Mouse (Mus musculus) hindbrain, embryonic 14.5 days (tissue): ENCODE data around the gene Exd1. TPM values are rescaled to one million over a fixed set of nuclear protein-coding genes. Genes with fewer than 3 reads are reported as not detected.

ENCODE experiments used
- ATAC-seq: fragments of 200-750 bp; cut with Nextera tagmentation; 2 replicates; pipeline ENCODE4 v1.8.0; 2017; ENCODE audit warnings: moderate number of reproducible peaks, mild to moderate bottlenecking, moderate TSS enrichment, moderate library complexity; ENCODE audit not compliant: low FRiP score
- DNase-seq: peaks from one replicate; pipeline ENCODE4 v3.0.0-alpha.2; 2015; ENCODE audit warnings: low spot score
- H3K27ac ChIP-seq: fragments of 300-500 bp; sonication (generic); 2 replicates; pipeline ENCODE4 v1.5.1; 2014; ENCODE audit warnings: mild to moderate bottlenecking, moderate library complexity
- H3K27me3 ChIP-seq: fragments of 300-500 bp; sonication (generic); 2 replicates; pipeline ENCODE4 v1.6.1; 2014; ENCODE audit warnings: mild to moderate bottlenecking, low read length, mixed read lengths; ENCODE audit not compliant: control insufficient read depth, insufficient read depth
- H3K36me3 ChIP-seq: fragments of 300-500 bp; sonication (generic); replicated peaks from 2 replicates; pipeline ENCODE4 v1.6.1; 2014; ENCODE audit not compliant: control insufficient read depth, insufficient read depth
- H3K4me1 ChIP-seq: fragments of 300-500 bp; sonication (generic); replicated peaks from 2 replicates; pipeline ENCODE4 v1.6.1; 2014; ENCODE audit warnings: antibody characterized with exemption, low read length, mixed read lengths; ENCODE audit not compliant: control insufficient read depth, insufficient read depth
- H3K4me2 ChIP-seq: fragments of 300-500 bp; sonication (generic); replicated peaks from 2 replicates; pipeline ENCODE4 v1.6.1; 2014; ENCODE audit warnings: mild to moderate bottlenecking, moderate library complexity
- H3K4me3 ChIP-seq: fragments of 300-500 bp; sonication (generic); replicated peaks from 2 replicates; pipeline ENCODE4 v1.5.1; 2014; ENCODE audit warnings: mild to moderate bottlenecking, low read length
- H3K9ac ChIP-seq: fragments of 300-500 bp; sonication (generic); 2 replicates; pipeline ENCODE4 v1.6.1; 2014
- H3K9me3 ChIP-seq: fragments of 300-500 bp; sonication (generic); 2 replicates; pipeline ENCODE4 v1.6.1; 2016; ENCODE audit warnings: low read length; ENCODE audit not compliant: control insufficient read depth
- WGBS: fragments of 180-500 bp; shearing (Covaris S2); extraction: QIAGEN DNeasy Blood & Tissue Kit; methylation state at CpG from one replicate; pipeline ENCODE4 v1.1.7; 2014; 5-methylcytosine and 5-hydroxymethylcytosine counted together
- polyA plus RNA-seq: library from polyadenylated mRNA; unstranded; fragments of >200 nt; fragmentation: Nextera tagmentation; extraction: Ambion mirVana; gene quantifications from 2 replicates; pipeline ENCODE4 v1.2.1, GENCODE M21; 2014

The Exd1 gene
- polyA plus RNA-seq, 1 experiment from 2014 or later = 1.0 TPM

DNA sequence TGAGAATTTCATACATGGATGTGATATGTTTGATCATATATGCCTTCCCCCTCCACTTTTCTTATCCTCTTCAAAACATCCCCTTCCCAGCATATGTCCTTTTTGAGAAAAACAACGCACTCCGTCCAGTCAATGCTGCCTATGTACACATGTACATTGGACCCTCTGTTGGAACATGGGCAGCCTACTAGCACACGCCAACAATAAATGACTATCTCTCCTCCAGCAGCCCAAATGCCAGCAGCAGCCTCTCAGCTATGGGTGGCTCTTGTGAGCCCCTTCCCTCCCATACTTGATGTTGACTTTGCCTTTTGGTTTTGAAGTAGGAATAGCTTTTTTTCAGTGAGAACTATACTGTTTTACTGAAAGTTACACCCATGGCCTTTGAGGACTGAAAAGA lies 34.1 kb upstream of the Exd1 start:
- Histone ChIP-seq H3K36me3 (peaks cover 40% of the 10 kb centered on the region), H3K9me3 (no peaks in the 10 kb centered on the region), H3K4me1 (no peaks in the 10 kb centered on the region), H3K4me2 (no peak overlapping the region), H3K4me3 (no peak overlapping the region), H3K27ac (no peak overlapping the region), H3K27me3 (no peaks in the 10 kb centered on the region), H3K9ac (no peak overlapping the region)
- DNase-seq (no peak), ATAC-seq (no peak)
- WGBS = 97% methylated on average over 3 of the region's 3 CpGs

DNA sequence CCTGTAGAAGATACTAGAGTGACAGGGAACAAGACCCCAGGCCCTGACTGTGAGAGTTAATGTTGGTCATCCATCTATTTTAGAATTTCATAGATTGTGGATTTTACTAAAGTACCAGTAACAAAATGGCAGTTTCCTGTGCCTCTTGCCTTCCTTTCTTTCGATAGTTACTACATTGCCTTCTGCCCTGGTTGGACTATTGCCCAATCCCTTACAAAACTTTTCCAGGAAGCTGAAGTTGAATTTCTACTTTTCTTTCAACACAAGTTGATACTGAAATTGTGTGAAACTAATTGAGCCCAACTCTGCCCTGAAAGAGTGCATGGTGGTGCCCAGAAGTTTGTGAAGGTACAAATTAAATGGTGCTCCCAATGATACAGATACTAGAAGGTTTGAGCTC lies 25.0 kb upstream of the Exd1 start:
- peaks cover 42% of the 10 kb centered on the region for H3K36me3 ChIP-seq
- H3K9me3 ChIP-seq = no peaks in the 10 kb centered on the region
- no peak overlapping the region for H3K4me3 ChIP-seq
- no peaks in the 10 kb centered on the region for H3K27me3 ChIP-seq
- no peaks in the 10 kb centered on the region for H3K4me1 ChIP-seq
- no peak overlapping the region for H3K27ac ChIP-seq
- H3K4me2 ChIP-seq = no peak overlapping the region
- 100% methylated on average over 1 of the region's 1 CpGs for WGBS
- DNase-seq = no peak
- H3K9ac ChIP-seq = no peak overlapping the region
- ATAC-seq = no peak

DNA sequence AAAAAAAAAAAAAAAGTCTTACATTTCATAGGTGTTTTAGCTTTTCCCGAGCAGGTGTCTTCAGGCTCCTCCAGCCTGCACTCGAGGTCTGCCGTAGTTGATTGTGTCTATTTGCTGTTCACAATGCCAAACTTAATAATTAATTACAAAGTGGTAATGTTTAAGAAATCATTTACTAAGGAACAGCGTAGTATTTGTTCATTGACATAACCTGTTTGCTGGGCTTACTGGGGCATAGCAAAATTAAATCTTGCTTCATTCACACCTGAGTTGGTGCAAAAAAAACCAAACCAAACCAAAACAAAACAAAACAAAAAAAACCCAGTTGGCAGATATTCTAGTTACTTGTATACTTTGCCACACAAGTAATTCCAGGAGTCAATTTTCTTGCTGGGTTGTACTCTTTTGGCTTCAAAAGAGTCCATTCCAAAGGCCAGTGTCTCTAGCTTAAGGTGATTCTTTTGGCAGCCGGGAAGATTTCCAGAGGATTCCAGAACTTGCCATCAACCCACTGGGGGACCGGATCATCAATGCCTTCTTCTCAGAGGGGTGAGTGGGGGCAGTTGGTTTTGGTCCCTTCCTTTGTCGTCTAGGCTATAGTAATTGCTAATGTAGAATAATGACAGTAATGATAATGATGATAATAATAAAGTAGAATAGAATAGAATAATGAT lies 18.9 kb upstream of the Exd1 start:
- H3K4me1 ChIP-seq = no peaks in the 10 kb centered on the region
- no peaks in the 10 kb centered on the region for H3K9me3 ChIP-seq
- DNase-seq (no peak), ATAC-seq (no peak)
- peaks cover 24% of the 10 kb centered on the region for H3K36me3 ChIP-seq
- no peak overlapping the region for H3K4me3 ChIP-seq
- 90% methylated on average over 7 of the region's 7 CpGs for WGBS
- H3K9ac ChIP-seq = no peak overlapping the region
- H3K4me2 ChIP-seq = no peak overlapping the region
- H3K27ac ChIP-seq = no peak overlapping the region
- H3K27me3 ChIP-seq = no peaks in the 10 kb centered on the region

DNA sequence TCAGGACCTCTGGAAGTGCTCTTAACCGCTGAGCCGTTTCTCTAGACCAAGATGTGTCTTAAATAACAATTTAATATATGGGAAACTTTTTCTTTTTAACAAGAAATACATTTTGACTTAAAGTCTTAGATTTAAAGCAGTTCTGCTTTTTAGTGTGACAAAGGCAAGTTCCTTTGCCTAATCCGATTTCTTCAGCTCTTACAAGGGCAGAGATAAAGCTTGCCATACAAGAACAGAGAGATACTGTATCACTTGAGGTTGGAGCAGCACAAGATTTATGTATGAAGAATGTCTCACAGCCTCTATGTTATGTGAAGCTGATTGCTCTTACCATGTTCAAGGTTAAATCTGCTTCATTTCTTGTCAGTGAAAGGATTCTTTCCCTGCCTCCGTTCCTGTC lies 17.9 kb upstream of the Exd1 start:
- DNase-seq (no peak), ATAC-seq (no peak)
- WGBS = 92% methylated on average over 4 of the region's 4 CpGs
- no peaks in the 10 kb centered on the region for H3K27me3 ChIP-seq
- H3K4me2 ChIP-seq = no peak overlapping the region
- H3K9ac ChIP-seq = no peak overlapping the region
- no peaks in the 10 kb centered on the region for H3K4me1 ChIP-seq
- H3K27ac ChIP-seq = no peak overlapping the region
- H3K36me3 ChIP-seq = peaks cover 24% of the 10 kb centered on the region
- H3K9me3 ChIP-seq = no peaks in the 10 kb centered on the region
- no peak overlapping the region for H3K4me3 ChIP-seq

DNA sequence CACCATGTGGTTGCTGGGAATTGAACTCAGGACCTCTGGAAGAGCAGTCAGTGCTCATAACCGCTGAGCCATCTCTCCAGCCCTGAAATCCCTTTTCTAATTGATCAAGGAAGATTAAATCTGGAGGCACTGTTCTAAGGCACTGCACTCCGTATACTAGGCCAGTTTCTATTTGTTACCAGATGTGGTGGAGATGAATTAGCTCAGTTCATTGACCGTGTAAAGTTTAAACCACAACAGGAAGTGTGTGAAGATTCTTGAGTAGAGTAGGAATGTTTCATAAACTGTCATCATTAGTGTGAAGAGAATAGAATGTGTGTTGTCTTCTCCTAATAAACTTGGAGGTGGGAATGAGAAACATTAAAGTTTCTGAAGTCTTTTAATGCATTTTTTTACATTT lies 14.4 kb upstream of the Exd1 start:
- Histone ChIP-seq H3K4me1 (no peaks in the 10 kb centered on the region), H3K27me3 (no peaks in the 10 kb centered on the region), H3K4me2 (no peak overlapping the region), H3K36me3 (peaks cover 16% of the 10 kb centered on the region), H3K27ac (no peak overlapping the region), H3K9ac (no peak overlapping the region), H3K9me3 (no peaks in the 10 kb centered on the region), H3K4me3 (no peak overlapping the region)
- WGBS = 89% methylated on average over 3 of the region's 3 CpGs
- no peak for DNase-seq
- ATAC-seq = no peak

DNA sequence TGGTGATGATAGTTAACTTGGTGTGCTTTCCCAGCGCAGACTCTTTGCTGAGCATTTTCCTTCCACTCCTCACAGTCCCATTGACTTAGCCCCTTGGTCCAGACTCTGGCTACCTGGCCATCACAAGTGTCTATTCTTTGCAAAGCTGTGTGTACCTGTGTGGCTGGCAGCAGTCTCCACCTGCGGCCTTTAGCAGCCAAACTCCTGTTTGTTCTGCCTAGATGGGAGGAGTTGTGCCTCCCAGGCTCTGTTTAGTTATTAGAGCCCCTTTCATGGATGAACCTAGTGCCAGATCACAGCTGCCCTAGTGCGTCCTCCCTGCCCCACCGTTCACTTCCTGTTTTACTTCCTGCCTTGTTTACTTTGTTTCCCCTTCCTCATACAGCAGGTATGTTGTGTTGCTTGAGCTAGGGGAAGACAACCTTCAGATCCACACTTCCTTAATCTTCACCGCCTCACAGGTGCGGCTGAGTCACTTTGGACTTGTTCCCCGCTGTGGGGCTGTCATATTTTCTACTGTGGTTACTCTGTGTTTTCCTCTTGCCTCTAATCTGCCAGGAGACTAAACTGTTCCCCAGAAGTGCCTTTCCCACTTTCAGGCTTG lies 11.4 kb upstream of the Exd1 start:
- no peak overlapping the region for H3K4me2 ChIP-seq
- ATAC-seq (no peak), DNase-seq (no peak)
- H3K9me3 ChIP-seq = no peaks in the 10 kb centered on the region
- no peak overlapping the region for H3K27ac ChIP-seq
- no peaks in the 10 kb centered on the region for H3K27me3 ChIP-seq
- H3K9ac ChIP-seq = no peak overlapping the region
- H3K4me1 ChIP-seq = no peaks in the 10 kb centered on the region
- no peak overlapping the region for H3K4me3 ChIP-seq
- WGBS = 81% methylated on average over 7 of the region's 7 CpGs
- peaks cover 10% of the 10 kb centered on the region for H3K36me3 ChIP-seq

DNA sequence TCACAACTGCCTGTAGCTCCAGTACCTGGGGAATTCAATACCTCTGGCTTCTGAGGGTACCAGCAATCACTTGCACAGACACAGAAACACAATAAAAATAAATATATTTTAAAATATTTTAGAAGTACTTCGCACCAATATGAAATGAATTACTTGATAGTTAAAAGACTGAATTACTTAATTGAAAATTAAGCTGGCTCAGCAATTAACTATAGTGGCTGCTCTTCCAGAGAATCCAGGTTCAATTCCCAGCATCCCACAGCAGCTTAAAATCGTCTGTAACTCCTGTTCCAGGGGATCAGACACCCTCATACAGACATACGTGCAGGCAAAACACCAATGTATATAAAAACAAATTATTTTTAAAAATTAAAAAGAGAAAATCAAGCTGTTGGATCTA lies 10.6 kb upstream of the Exd1 start:
- Histone ChIP-seq H3K9ac (no peak overlapping the region), H3K36me3 (peaks cover 2% of the 10 kb centered on the region), H3K4me2 (no peak overlapping the region), H3K27me3 (no peaks in the 10 kb centered on the region), H3K4me1 (no peaks in the 10 kb centered on the region), H3K9me3 (no peaks in the 10 kb centered on the region), H3K4me3 (no peak overlapping the region), H3K27ac (no peak overlapping the region)
- DNase-seq = no peak
- ATAC-seq = no peak
- 91% methylated on average over 3 of the region's 3 CpGs for WGBS

DNA sequence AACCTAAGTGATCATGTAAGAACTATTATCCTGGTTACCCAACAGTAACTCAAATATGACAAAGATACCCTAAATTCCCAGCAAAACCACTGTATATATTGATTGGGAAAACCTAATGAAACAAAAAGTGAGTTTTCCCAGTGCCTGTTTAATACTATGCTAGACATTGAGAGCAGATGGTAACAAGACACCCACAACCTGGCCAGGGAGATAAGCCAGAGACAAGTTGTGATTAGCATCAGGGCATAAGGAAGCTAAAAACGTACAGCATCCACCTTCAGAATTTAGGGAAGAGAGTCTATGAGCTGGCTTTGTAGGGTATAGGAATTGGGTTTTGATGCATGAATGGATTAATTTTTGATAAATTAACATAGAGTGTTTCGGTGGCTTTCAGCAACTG lies 2.3 kb upstream of the Exd1 start:
- 88% methylated on average over 2 of the region's 2 CpGs for WGBS
- Histone ChIP-seq H3K4me3 (no peak overlapping the region), H3K4me2 (no peak overlapping the region), H3K9ac (no peak overlapping the region), H3K4me1 (peaks cover 16% of the 10 kb centered on the region), H3K9me3 (no peaks in the 10 kb centered on the region), H3K27me3 (no peaks in the 10 kb centered on the region), H3K36me3 (no peaks in the 10 kb centered on the region), H3K27ac (no peak overlapping the region)
- ATAC-seq (no peak), DNase-seq (no peak)

DNA sequence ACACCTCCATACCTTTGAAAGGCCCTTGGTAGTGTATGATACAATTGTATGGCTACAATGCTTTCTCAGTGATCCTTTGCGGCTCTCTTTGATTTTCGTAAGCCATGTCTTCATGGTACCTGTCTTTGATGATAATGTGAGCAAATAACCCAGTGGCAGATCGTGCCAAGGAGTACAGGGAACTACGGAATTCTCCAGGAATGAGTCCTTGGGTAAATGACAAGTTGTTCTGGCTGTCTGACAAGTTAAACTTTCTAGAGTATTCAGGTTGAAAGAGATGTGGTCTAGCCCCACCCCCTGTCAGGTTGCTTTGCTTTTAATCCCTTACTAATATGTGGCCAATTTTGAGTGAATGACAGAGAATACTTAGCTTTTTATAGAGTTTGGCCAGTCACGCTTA lies 1.3 kb upstream of the Exd1 start:
- no peaks in the 10 kb centered on the region for H3K27me3 ChIP-seq
- peak overlapping the region; percentile 81 for H3K4me2 ChIP-seq
- no peaks in the 10 kb centered on the region for H3K9me3 ChIP-seq
- H3K9ac ChIP-seq = peak overlapping the region; percentile 88
- ATAC-seq (no peak), DNase-seq (no peak)
- peak overlapping the region; percentile 91 for H3K4me3 ChIP-seq
- H3K36me3 ChIP-seq = no peaks in the 10 kb centered on the region
- peaks cover 16% of the 10 kb centered on the region for H3K4me1 ChIP-seq
- WGBS = 77% methylated on average over 5 of the region's 5 CpGs
- H3K27ac ChIP-seq = no peak overlapping the region

DNA sequence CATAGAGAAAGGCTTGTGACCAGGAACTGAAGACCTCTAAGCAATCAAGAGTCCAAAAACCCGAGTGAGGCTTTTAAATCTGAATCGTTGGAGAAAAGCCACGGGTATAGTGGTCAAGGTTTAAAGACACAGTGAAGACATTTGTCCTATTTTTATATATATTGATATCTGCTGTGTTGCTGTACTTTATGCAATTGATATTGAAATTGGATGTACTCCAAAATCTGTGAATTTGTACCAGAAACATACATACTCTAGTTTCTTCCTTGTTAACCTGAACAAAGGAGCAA lies 889 bp upstream of the Exd1 start:
- Histone ChIP-seq H3K36me3 (no peaks in the 10 kb centered on the region), H3K4me3 (peak overlapping the region; percentile 91), H3K4me1 (peaks cover 16% of the 10 kb centered on the region), H3K27ac (peak overlapping the region; percentile 82; the same call in 1 of the 2 replicates), H3K4me2 (peak overlapping the region; percentile 81), H3K9ac (peak overlapping the region; percentile 88), H3K9me3 (no peaks in the 10 kb centered on the region), H3K27me3 (no peaks in the 10 kb centered on the region)
- 16% methylated on average over 3 of the region's 3 CpGs for WGBS
- ATAC-seq = no peak
- DNase-seq = no peak
